Mouse (Mus musculus): ENCODE measurements around the gene Fbxo7.

Fbxo7 gene

DNA sequence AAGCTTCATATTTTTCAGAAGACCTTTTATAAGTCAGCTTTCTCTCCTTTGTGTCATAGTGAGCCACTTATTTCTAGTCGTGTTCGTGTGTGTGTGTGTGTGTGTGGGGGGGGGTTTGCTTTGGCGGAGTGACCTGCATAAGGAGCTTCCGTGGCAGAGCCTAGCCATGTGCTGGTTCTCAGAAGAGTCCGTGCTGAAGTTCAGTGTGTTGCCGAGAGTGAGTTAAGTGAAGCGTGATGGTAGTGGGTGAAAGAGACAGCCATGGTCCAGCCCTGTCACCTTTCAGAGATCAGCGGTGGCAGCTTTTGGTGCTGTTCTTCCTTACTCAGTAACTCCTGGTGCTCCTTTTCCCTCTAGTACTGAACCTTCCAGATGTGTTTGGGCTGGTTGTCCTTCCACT, 22.3 kb downstream of the Fbxo7 start:
- no peak for DNase-seq

DNA sequence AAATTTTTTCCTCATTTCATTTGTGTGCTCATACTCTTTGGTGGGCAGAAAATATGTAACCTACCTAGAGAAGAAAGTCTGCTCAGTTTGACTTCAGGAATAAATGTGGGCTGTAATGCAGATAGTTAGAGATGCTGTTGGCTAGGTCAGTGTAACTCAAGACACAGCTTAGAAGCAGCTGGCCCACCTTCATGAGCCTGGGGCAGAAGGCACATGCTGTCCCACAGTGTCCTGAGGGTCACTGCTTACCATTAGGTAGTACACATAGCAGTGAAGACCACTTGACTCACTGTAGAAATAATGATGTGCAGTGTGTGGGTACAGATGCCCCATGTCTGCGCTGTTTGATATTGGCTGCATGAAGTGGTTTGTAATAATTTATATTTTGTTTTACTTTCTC, 24.6 kb downstream of the Fbxo7 start:
- DNase-seq = no peak

DNA sequence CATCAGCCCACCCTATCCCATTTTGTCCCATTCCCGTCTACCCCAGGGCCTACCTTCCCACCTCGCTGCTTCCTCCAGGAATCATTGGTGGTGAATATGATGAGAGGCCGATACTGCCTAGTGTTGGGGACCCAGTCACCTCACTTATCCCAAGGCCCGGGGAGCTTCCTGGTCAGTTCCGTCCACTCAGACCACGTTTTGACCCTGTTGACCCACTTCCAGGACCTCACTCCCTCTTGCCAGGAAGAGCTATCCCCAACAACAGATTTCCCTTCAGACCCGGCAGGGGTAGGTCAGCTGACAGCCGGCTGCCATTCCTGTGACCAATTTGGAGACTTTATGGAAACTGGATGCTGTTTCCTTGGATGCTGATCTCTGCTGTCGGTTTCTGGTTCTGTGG, 26.0 kb downstream of the Fbxo7 start:
- no peak for DNase-seq

DNA sequence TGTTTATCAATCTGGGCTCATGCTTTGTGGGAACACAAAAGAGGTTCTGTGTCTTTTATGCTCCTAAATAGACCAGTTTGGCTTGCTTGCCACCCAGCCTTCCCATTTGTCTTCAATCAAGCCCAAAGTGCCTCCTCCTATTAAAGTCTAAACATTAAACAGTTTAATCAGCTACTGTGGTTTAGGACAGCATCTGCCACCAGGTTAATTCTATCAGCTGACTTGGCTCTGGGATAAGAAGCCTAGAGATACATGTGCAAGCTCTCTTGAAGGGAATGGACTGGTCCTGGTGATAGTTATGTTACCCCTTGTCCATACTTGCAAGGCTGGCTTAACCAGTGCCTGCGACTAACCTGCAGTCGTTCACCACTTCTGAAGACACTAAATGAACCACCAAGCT, 28.8 kb downstream of the Fbxo7 start:
- DNase-seq = no peak

DNA sequence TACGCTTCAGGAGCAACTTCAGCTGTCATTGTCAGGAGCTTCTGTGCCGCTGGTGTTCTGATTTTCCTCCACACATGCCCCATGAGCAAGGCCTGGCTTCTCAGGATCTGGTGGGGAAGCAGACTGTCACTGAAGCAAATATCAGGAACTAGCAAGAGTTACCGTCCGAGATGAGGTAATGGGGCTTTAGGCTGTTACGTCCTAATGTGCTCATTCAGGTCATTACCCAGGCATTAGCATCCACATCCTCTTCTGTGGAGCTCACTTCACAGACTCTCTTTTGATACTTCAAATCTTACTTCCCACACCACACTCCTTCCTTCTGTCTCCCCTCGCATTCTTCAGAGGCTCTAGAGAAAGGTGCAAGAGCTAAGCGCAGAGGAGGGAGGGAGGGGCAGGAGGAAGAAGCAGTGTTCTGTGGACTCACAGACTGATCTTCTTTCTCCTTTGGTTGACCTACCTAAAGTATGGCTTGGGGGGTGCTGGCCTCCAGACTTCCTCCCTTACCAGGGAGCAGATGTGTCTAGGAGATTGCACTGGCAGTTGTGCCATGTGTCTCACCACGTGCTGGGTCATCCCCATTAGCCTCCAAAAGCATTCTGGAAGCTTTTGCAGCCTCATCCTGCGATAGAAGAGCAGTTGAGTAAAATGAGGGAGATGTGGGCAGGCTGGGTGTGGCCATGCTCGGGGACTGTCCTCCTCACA, 31.2 kb downstream of the Fbxo7 start:
- DNase-seq = no peak

DNA sequence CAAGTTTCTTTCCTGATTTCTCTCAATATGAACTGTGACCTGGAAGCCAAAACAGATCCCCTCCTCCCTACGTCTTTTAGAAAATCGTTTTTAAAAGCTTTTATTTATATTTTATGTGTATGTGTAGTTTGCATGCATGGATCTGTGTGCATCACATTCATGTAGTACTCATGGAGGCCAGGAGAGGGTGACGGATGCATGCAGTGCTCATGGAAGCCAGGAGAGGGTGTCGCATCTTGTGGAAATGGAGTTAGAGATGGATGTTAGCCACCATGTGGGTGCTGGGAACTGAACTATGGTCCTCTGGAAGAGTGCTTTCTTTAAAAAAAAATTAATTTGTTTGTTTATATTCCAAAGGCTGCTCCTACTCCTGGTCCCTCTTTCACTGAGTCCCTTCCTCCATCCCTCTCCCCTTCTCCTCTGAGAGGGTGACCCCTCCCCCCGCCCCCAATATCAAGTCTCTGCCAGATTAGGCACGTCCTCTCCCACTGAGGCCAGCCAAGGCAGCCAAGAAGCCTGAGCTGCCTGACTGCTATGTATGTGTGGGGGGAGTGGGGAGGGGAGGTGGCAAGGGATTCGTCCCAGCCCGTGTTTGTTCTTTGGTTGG, 34.6 kb downstream of the Fbxo7 start:
- DNase-seq = no peak

DNA sequence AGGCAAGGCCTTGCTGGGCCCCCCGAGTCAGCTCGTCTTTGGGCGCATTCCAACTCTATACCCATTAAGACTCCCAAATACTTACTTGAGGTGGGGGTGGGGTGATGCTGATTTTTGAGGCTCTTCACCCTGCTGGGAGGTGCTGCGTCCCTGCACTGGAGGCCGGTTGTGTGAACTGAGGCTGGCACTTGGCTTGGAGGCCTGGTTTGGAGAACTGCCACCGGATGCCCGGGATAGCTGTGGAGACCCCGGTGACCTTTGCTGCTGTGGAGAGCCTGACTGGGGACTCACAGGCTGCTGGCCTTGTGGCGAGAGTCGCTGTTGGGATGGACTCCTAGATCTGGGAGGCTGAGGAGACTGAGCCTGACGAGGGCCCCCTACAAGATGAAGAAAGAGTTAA, 35.5 kb downstream of the Fbxo7 start:
- no peak for DNase-seq

DNA sequence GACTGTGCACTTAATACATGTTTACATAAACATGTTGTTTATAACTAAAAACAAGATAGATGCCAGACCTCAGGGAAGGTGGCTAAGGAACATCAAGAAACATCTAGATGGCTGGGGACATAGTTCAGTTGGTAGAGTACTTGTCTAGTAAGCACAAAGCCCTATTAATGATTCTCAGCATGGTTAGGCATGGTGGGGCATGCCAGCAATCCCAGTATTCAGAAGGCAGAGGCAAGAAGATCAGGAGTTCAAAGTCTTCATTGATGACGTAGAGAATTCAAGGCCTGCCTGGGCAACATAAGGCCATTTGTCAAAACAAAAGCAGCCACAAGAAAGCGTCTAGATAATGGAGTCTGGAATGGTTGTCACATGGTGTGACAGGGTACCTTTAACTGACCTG, 35.9 kb downstream of the Fbxo7 start:
- no peak for DNase-seq

DNA sequence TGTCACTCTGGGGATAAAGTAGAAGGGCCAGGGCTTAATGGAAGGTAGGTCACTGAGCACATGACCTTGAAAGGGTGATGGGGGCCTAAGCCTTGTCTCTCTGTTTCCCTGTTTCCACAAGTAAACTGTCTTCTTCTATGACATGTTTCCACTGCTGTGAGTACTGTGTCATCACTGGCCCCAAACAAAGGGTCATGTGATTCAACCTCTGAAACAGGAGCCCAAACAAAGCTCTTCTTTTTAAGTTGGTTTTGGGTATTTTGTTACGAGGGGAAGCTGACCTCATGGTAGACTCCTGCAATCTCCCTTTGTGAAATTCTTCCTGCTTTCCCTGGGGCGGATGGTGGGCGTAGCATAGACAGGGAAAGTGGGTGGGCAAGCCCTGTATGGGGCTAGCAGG, 38.5 kb downstream of the Fbxo7 start:
- DNase-seq = no peak

DNA sequence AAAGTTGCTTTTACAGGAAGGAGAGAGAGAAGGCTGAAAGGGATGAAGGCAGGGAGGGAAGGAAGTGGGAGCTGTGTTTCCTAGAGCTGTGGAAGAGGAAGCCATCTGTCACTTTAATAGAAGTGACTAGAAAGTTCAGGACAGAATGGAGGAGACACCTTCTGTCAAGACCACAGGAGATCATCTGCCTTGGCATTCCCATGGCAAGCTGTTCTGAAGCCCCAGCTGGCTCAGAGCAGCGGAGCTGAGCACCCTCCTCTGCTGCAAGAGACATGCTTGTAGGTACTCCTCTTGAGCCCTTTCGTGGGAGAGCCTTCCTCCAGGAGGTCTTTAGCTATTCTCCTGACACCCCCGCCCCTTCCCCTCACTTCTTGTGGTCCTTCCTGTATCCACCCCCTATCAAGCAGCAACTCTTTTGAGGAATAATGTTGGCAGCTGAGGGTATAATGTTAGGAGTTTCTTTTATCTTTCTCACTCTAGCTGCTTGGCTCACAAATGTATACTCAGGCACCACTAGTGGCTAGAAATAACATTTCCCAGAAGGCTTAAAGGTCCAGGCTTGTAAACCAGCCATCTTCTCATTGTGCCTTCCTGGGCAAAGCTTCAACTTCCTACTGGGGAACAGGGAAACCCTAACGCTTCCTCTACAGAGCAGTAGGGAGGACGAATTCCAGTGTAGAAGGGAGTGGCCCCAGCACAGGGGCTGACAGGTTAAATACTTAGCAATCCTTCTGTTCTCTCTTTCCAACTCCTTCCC, 40.7 kb downstream of the Fbxo7 start:
- peak; percentile 59 to 66 for DNase-seq

DNA sequence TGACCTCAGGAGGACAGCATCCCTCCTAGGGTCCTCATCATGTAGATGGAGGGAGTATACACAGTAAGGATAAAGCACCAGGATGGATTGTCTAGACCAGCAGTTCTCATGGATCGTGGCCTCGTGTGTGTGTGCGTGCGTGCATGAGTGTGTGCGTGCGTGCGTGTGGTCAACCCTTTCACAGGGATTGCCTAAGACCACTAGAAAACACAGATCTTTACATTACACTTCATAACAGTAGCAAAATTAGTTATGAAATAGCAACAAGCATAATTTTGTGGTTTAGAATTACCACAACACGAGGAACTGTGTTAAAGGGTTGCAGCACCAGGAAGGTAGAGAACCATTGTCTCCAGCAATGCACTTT, 41.2 kb downstream of the Fbxo7 start:
- no peak for DNase-seq

DNA sequence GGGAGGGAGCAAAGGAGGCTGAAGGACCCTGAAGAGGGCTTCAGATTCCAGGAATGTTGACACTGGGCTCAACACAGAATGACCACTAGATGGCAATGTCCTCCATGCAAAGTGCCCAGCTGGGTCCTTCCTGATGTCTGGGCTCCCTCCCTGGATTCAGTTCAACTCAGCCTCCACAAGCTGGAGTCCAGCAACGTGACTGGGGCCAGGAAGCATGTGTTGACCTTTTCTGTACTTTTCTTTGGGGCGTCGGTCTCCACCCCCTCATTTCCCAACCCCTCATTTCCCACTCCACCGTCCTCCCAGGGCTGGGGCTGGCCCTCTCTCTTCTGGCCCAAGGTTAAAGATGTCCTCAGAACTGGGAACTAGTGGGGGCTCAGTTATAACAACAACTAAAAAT, 43.2 kb downstream of the Fbxo7 start:
- DNase-seq = peak; percentile 88 to 91

DNA sequence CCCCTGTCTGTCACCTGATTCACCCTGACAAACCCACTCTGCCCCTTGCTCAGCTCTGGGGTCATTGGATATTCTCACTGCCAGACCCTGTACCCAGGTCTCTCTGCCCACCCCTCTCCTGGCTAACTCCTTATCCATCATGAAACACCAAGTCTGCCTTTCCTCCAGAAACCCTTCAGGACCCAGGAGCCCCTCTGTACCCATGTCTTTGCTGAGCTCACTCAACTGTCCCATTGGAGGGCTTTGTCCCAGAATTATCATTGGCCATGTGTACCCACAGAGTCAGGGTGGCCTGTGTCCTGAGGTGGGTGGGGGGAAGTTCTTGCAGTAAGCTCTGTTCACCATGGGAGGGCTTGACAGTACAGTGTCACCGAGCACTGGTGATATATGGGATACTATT, 43.9 kb downstream of the Fbxo7 start:
- no peak for DNase-seq

DNA sequence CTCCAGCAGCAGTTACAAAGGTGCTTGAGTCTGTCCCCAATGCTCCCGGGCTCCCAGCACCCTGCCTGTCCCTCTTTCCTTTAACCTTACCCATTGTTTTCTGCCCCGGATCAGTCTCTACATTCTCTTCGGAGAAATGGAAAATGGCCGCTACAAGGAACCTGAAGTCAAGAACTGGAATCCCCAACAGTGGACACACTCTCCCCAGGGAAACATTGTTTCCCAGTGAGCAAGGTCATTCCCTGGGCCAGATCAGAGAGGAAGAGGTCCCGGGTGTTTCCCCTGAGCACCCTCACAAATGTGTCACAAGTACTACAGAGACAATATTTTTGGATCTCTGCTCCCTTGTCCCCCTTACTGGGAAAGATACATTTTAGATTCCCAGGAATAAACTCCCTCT, 44.9 kb downstream of the Fbxo7 start:
- DNase-seq = no peak

DNA sequence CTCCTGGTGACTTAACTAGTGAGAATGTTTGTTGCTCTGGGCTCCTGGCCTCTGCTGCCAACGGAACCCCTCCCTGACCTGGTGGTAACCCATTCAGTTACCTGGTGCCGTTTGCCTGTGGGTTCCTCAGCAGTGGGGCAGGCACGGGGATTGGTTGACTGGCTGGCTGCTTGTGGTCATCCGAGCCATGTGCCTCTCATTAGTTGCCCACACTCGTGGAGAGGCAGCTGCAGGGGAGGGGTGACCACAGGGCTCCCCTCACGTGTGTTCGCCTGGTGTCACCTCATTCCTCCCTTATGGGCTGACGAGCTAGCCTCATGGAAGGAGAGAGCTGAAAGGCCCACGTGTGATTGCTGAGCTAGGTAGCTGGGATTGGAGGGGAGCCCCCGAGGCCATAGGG, 46.1 kb downstream of the Fbxo7 start:
- DNase-seq = no peak

DNA sequence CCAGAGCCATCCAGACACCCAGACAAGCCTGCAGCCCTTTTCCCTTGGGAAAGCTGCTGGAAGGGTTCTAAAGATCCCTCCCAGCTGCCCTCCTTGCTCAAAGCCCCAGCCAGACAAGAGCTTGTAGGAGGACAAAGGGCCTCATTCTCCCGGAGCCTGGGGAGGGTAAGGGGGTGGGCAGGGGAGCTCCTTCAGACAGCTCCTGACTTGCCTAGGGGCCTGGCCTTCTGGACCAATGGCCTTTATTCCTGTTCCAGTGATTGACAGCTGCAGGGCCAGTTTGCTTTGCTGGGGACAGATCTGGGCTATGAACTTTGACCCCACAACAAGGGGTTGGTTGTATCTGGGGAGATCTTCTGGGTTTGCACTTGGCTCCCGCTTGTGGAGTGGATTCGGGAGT, 47.6 kb downstream of the Fbxo7 start:
- DNase-seq = no peak

DNA sequence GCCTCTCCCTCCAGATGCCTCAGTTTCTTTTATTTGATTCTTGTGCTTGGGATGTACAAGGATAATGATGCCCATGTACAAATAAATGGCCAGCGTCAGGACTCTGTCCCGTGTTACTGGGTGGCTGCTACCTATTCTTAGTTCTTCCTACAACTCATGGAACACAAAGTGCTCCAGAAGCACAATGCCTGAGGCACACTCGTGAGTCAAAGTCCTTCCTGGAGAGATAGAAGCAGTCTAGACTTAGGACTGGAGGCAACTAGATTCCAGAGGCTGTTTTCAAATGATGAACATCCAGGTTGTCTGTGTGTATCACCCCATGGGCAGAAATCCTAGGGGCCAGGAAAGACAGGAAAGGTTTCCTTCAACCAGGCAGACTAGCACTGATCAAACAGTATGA, 49.0 kb downstream of the Fbxo7 start:
- no peak for DNase-seq

DNA sequence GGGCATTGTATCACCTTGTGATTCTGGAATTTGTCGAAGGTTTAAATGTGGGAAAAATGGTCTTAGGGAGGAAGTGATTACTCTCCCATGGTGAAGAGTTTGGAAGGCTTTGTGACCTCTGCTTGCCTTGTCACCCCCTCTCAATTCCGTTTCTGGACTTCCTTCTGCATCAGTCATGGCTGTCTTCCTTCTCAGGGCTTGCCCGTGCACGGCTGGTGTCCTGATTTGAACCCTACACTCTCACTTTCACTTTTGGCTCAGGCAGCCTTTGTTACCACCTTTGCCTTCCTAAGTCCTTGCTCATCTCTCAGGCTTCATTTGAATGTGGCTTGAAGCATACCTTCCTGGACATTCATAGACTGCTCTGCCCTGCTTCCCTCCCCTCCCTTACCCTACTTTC, 52.4 kb downstream of the Fbxo7 start:
- no peak for DNase-seq

DNA sequence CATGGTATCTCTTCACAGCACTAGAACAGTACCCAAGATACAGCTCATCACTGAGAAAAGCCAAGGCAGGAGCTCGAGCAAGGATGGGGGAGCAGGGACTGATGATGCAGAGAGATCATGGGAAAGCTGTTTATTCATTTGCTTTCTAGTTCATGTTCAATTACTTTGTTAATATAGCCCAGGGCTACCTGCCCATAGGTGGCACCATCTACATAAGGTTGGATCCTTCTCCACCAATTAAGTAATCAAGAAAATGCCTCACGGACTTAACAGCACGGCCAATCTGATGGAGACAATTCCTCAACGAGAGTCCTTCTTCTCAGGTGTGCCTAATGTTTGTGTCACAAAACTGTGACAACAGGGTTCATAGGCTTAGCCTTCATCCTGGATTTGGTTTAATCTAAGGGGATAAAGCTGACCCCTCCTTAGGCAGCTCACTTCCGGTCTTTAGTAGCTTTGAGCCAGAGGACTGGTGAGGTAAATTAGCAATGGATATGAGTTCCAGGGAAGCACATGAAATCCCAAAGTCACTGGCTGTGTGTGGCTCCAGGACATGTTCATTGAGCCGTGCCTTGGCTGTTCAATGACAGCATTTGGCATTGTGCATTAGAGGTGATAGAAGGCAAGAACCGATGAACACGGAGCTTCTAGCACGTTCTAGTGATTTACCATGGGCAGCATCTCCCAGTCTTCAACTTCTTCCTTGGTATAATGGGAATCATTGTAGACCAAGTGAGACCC, 53.4 kb downstream of the Fbxo7 start:
- DNase-seq = peak; percentile 57

DNA sequence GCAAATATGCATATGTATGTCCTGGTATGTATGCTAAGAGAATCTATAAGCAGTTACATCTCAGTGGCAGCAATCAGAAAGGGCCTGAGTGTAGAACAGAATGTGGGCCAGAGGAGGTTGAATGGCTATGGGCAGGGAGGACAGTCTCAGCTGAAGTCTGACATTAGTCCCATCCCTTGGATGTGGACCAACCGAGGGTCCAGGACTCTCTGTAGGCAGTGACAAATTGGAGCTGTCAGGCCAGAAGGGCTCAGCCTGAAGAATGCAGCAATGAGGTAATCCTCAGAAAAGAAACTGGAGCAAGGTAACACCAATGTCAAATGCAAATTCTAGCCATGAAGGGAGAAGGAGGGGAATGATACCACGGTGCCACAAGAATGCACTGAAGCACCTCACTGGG, 55.5 kb downstream of the Fbxo7 start:
- DNase-seq = peak; percentile 45 to 57

DNA sequence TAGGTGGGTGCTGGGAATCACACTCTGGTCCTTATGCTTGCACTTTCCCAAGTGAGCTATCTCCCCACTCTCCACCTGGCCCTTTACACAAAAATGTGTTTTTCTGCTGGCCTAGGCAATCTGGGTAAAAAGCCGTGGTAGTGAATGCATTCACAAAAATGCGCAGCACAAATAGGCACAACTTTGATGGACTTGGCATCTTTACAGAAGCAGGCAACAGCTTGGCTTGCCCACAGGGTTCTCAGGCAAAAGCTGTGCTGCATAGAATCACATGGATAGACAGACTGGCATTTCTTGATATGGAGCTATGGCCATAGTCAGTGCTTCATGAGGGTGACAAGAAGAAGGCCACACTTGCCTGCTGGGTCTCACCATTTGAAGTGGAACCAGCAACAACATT, 57.0 kb downstream of the Fbxo7 start:
- peak in 1 of 2 experiments; percentile 43 for DNase-seq

DNA sequence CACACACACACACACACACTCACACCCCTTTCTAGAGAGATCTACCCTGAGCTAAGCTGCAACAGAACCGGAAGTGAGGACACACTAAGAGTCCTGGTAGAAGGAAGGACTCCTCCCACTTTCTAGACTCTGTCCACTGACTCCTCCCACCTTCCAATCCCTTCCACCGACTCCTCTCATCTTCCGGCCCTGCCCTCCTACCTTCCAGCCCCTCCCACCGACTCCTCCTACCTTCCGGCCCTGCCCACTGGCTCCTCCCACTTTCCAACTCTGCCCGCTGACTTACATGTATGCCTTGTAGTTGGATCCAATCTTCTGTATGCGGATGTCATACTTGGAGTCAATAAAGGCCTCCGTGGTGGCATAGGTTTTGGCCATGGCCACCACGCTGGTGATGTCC, 58.1 kb downstream of the Fbxo7 start:
- DNase-seq = no peak

DNA sequence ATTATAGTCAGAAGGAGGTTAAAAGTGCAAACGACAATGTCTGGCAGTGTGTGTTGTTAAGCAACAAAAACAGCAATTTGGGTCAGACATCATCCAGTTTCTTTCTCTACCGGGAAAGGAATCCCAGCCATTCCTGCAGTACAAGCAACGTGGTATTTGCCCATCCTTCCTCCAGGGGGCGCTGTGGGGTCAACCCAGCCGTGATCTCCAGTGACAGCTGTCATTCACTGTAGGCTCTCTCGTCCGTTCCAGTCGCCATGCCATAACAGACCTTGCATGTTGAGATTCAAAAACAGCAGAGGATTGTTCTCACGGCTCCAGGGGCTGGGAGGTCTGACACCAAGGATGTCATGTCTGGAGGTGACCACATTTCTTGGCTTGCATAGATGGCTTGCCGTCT, 70.1 kb downstream of the Fbxo7 start:
- DNase-seq = peak; percentile 58 to 63

All from cerebellum, postnatal 10 days (tissue).